Mouse (Mus musculus): ENCODE measurements at regions not wholly inside any gene's neighbourhood (a gene's known extent, or its start where the extent isn't known, plus 50 kb on each side); places are given as distances from the start of the nearest gene placed in this dataset.

DNA sequence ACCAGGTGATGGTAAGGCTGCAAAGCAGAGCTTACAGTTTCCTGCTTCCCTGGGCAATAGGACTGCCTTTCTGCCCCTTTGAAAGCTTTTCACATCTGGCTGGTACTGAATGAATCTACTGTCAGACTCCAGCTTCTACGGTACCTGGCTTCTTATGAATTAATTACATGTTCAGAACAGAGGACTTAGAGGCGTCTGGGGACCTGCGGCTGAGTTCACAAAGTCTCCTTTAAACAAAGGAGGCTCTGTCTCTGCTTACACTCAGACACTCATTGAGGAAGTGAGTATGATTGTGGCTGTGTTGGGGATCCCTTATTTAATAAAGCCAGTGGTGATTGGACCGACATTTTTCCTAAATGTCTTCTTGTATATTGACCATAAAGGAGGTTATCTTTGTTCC lies 331.6 kb upstream of the Xrcc4 start:
- TF ChIP-seq CTCF (conservative IDR thresholded peaks at IDR 0.05; ENCODE audit: insufficient read depth, insufficient read length, low read depth, low read length) (no peak), POLR2A (IDR thresholded peaks at IDR 0.05; ENCODE audit: low read depth, low read length) (no peak)
